Mouse (Mus musculus): ENCODE data around the gene Kncn. TPM values are rescaled to one million over a fixed set of nuclear protein-coding genes. Genes with fewer than 3 reads are reported as not detected.

The Kncn gene
- polyA plus RNA-seq, 1 experiment from 2014 or later, result not detected

- Histone ChIP-seq H3K4me1 (peaks cover 10% of the 10 kb centered on the region), H3K4me3 (no peak overlapping the region), H3K27ac (no peak overlapping the region), H3K27me3 (ENCODE audit: low read depth, poor library complexity, severe bottlenecking) (peaks cover 96% of the 10 kb centered on the region), H3K9me3 (replicated peaks) (no peaks in the 10 kb centered on the region), H3K36me3 (no peaks in the 10 kb centered on the region)
- DNase-seq (ENCODE audit: low spot score), result no peak
- WGBS, result 86% methylated on average over 5 of the region's 5 CpGs
Observed at GRCm38 (mm10) chr4:115922688-115923087, 38.5 kb downstream of the Kncn start.

- Histone ChIP-seq H3K9me3 (replicated peaks) (no peaks in the 10 kb centered on the region), H3K4me1 (peaks cover 3% of the 10 kb centered on the region; the same call in 1 of the 2 replicates), H3K36me3 (no peaks in the 10 kb centered on the region), H3K4me3 (no peak overlapping the region), H3K27me3 (ENCODE audit: low read depth, poor library complexity, severe bottlenecking) (peaks cover 96% of the 10 kb centered on the region), H3K27ac (no peak overlapping the region)
- WGBS, result 75% methylated on average over 16 of the region's 16 CpGs
- no peak for DNase-seq (ENCODE audit: low spot score)
Observed at GRCm38 (mm10) chr4:115923262-115923880, 39.2 kb downstream of the Kncn start.

DNA sequence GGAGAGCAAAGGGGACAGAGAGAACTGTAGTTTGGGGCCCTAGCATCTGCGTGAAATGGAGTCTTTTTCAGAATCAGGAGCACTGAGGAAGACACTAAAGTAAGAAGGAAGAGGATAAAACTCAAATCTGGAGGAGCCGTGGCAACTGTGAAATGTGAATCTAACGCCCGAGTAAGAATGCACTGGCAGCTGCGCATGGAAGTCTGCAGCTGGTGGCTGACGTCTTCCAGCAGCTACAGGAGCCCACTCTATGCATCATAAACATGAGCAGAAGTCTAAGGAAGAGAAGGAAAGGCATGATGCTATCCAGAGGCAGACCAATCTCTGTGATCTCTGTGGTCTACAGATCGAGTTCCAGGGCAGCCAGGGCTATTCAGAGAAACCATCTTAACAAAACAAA is 43.4 kb downstream of the Kncn start:
- Histone ChIP-seq H3K4me1 (0 out of 2 replicates have a peak, but pooled peaks cover 3% of the 10 kb centered on the region), H3K27ac (no peak overlapping the region), H3K4me3 (no peak overlapping the region), H3K27me3 (ENCODE audit: low read depth, poor library complexity, severe bottlenecking) (peaks cover 96% of the 10 kb centered on the region), H3K9me3 (replicated peaks) (no peaks in the 10 kb centered on the region), H3K36me3 (no peaks in the 10 kb centered on the region)
- 52% methylated on average over 7 of the region's 7 CpGs for WGBS
- no peak for DNase-seq (ENCODE audit: low spot score)

GRCm38 (mm10) chr4:115931556-115932088 is 47.4 kb downstream of the Kncn start:
- 48% methylated on average over 13 of the region's 13 CpGs for WGBS
- no peak overlapping the region for H3K27ac ChIP-seq
- H3K9me3 ChIP-seq (replicated peaks), result no peaks in the 10 kb centered on the region
- no peaks in the 10 kb centered on the region for H3K36me3 ChIP-seq
- peaks cover 23% of the 10 kb centered on the region for H3K4me1 ChIP-seq
- H3K4me3 ChIP-seq, result no peak overlapping the region
- H3K27me3 ChIP-seq (ENCODE audit: low read depth, poor library complexity, severe bottlenecking), result peaks cover 99% of the 10 kb centered on the region
- DNase-seq (ENCODE audit: low spot score), result no peak

- H3K4me1 ChIP-seq, result peaks cover 48% of the 10 kb centered on the region
- H3K27me3 ChIP-seq (ENCODE audit: low read depth, poor library complexity, severe bottlenecking), result peaks cover 100% of the 10 kb centered on the region
- peak; percentile 75 for DNase-seq (ENCODE audit: low spot score)
- no peak overlapping the region for H3K27ac ChIP-seq
- H3K9me3 ChIP-seq (replicated peaks), result no peaks in the 10 kb centered on the region
- under 1% methylated on average over 36 of the region's 36 CpGs for WGBS
- H3K36me3 ChIP-seq, result no peaks in the 10 kb centered on the region
- H3K4me3 ChIP-seq, result peak overlapping the region; percentile 18
Observed at GRCm38 (mm10) chr4:115935835-115936581, 51.8 kb downstream of the Kncn start.

DNA sequence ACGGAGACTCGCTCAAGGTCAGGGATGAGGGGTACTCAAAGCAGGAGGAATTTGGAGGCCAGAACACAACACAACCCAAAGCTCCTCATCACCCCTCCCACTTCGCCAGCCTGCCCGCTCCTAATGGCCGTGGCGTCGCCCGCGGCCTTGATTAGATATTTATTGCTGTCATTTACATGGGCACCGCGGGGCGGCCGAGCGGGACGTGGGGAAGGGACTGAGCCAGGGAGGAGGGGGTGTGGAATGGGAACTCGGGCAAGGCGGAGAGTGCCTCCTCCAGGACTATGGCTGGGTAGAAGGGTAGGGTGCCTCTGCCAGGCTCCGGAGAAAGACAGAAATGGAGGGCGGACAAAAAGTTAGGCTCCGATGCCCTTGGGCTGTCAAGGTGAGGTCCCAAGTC is 52.4 kb downstream of the Kncn start:
- peak; percentile 63 for DNase-seq (ENCODE audit: low spot score)
- Histone ChIP-seq H3K36me3 (no peaks in the 10 kb centered on the region), H3K4me3 (peak overlapping the region; percentile 18), H3K9me3 (replicated peaks) (no peaks in the 10 kb centered on the region), H3K27me3 (ENCODE audit: low read depth, poor library complexity, severe bottlenecking) (peaks cover 100% of the 10 kb centered on the region), H3K27ac (no peak overlapping the region), H3K4me1 (peaks cover 47% of the 10 kb centered on the region)
- WGBS, result under 1% methylated on average over 20 of the region's 20 CpGs

DNA sequence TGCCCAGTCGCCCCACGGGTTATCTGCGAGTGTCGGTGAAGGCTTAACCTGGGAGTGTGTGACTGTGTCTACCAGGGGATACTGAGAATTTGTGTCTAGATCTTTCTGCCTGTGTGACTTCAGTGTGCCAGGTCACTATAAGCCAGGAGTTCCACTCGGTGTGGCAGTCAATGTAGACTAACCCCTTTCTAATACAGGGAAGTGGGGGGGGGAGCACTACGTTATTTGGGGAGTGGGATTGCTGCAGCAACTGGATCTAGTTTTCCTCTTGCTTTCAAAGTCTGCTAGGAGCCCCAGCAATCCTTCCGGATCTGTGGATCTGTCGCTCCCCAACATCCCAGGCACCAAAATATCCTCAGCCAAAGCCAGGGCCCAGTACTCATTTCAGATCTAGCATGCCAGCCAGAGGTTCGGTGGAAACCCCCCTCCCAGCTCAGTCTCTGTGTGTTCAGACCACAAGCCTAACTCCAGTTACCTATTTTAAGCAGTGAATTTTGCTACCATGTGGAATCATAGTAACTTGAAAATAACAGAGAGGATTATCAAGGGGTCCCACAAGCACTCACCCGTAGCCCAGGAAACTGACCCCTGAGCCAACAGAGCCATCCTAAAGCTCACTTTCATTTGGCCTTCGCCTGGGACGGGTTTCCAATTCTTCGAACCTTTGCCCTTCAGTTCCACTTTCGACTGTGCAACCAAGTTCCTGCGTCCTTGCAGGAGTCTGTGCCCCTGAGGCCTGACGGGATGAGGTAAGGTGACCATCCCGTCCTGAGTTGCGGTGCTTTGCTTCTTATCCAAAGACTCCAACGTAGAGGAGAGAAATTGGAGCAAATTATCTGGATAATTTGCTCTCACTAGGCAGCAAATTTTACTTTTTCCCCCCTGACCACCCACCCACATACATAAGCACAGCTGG is 53.1 kb downstream of the Kncn start:
- H3K9me3 ChIP-seq (replicated peaks), result no peaks in the 10 kb centered on the region
- 2% methylated on average over 19 of the region's 19 CpGs for WGBS
- no peaks in the 10 kb centered on the region for H3K36me3 ChIP-seq
- peaks cover 45% of the 10 kb centered on the region for H3K4me1 ChIP-seq
- no peak overlapping the region for H3K27ac ChIP-seq
- H3K4me3 ChIP-seq, result peak overlapping the region; percentile 18
- H3K27me3 ChIP-seq (ENCODE audit: low read depth, poor library complexity, severe bottlenecking), result peaks cover 100% of the 10 kb centered on the region
- no peak for DNase-seq (ENCODE audit: low spot score)

DNA sequence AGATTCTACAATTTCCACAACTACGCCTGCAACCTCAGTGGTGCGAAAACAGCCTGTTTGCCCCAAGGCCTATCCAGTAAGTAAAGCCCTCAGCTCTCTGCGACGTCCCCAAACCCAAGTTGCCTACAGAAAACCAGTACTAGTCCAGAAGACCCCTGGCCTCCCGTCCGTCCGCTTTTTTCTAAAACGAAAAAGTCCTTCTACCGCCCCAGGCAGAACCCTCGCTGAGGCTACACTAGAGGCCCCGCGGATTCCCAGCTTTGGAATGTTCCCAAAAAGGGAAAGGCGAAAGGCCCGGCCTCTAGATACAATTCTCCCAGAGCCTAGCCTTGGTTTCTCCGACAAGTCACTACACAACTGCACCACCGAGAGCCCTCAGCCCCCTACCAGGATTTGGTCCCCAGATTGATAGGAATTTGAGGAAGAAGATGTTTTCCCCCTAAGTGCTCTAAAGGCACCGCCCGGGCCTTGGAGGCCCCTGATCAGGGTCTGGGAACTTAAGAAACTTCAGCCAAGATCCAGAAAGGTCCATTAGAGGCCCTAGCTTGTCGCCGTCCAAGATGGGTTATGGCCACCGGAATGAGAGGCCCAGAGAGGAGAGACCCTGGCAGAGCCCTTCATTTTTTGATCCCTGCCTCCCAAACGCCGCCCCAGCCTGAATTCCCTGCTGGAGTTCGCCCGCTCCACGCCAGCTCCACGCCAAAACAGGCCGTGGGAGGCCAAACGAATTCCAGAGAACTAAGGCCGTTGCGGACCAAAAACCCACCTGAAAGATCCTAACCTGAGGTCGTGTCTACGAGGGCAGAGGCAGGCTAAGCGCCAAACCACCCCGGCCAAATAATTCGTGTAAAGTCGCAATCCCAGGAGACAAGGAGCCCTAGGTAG is 54.3 kb downstream of the Kncn start:
- peak; percentile 74 for DNase-seq (ENCODE audit: low spot score)
- peaks cover 100% of the 10 kb centered on the region for H3K27me3 ChIP-seq (ENCODE audit: low read depth, poor library complexity, severe bottlenecking)
- peak overlapping the region; percentile 56 for H3K4me3 ChIP-seq
- no peaks in the 10 kb centered on the region for H3K36me3 ChIP-seq
- under 1% methylated on average over 37 of the region's 37 CpGs for WGBS
- H3K4me1 ChIP-seq, result peaks cover 46% of the 10 kb centered on the region
- H3K9me3 ChIP-seq (replicated peaks), result no peaks in the 10 kb centered on the region
- H3K27ac ChIP-seq, result no peak overlapping the region

Other genes with a start within 250 kb of the Kncn start
- gene Cyp4b1, start 236.7 kb upstream of the Kncn start, polyA plus RNA-seq (2016; fragmentation: Nextera tagmentation; extraction: Ambion mirVana), result not detected in 2 replicates
- 30.8 and 34.0 TPM in 2 replicates for gene Efcab14, start 146.7 kb upstream of the Kncn start, polyA plus RNA-seq (2016; fragmentation: Nextera tagmentation; extraction: Ambion mirVana)
- 0.43 TPM in 1 of 2 replicates, not detected in the other for gene Tex38, start 103.4 kb upstream of the Kncn start, polyA plus RNA-seq (2016; fragmentation: Nextera tagmentation; extraction: Ambion mirVana)
- 55.8 and 58.0 TPM in 2 replicates for gene Atpaf1, start 99.6 kb upstream of the Kncn start, polyA plus RNA-seq (2016; fragmentation: Nextera tagmentation; extraction: Ambion mirVana)
- gene Mob3c, start 56.3 kb upstream of the Kncn start, polyA plus RNA-seq (2016; fragmentation: Nextera tagmentation; extraction: Ambion mirVana), result 4.4 and 6.5 TPM in 2 replicates
- 23.1 and 29.6 TPM in 2 replicates for gene Mknk1, start 45.2 kb upstream of the Kncn start, polyA plus RNA-seq (2016; fragmentation: Nextera tagmentation; extraction: Ambion mirVana)
- 0.11 TPM in 1 of 2 replicates, not detected in the other for gene 6430628N08Rik, start 6.3 kb downstream of the Kncn start, polyA plus RNA-seq (2016; fragmentation: Nextera tagmentation; extraction: Ambion mirVana)
- 0.05 and 0.11 TPM in 2 replicates for gene Dmbx1, start 55.5 kb downstream of the Kncn start, polyA plus RNA-seq (2016; fragmentation: Nextera tagmentation; extraction: Ambion mirVana)
- gene Faah, start 133.5 kb downstream of the Kncn start, polyA plus RNA-seq (2016; fragmentation: Nextera tagmentation; extraction: Ambion mirVana), result 0.49 and 0.58 TPM in 2 replicates
- gene Nsun4, start 169.5 kb downstream of the Kncn start, polyA plus RNA-seq (2016; fragmentation: Nextera tagmentation; extraction: Ambion mirVana), result 16.5 and 17.8 TPM in 2 replicates
- gene Uqcrh, start 190.7 kb downstream of the Kncn start, polyA plus RNA-seq (2016; fragmentation: Nextera tagmentation; extraction: Ambion mirVana), result 486 and 492 TPM in 2 replicates
- gene Lrrc41, start 190.9 kb downstream of the Kncn start, polyA plus RNA-seq (2016; fragmentation: Nextera tagmentation; extraction: Ambion mirVana), result 73.4 and 81.0 TPM in 2 replicates
- gene Rad54l, start 239.3 kb downstream of the Kncn start, polyA plus RNA-seq (2016; fragmentation: Nextera tagmentation; extraction: Ambion mirVana), result 83.3 and 85.2 TPM in 2 replicates
- 59.2 and 67.7 TPM in 2 replicates for gene Pomgnt1, start 239.4 kb downstream of the Kncn start, polyA plus RNA-seq (2016; fragmentation: Nextera tagmentation; extraction: Ambion mirVana)

All from limb, embryonic 10.5 days (tissue).